Mouse (Mus musculus): ENCODE data around the gene Lrrc10. TPM values are rescaled to one million over a fixed set of nuclear protein-coding genes. Genes with fewer than 3 reads are reported as not detected.

Gene Lrrc10
- total RNA-seq, 2 experiments from 2014 or later = not detected

Other genes with a start within 250 kb of the Lrrc10 start
- not detected in 2 replicates for gene Myrfl, start 148.4 kb upstream of the Lrrc10 start, total RNA-seq (2015; ENCODE audit: low replicate concordance)
- not detected in 2 replicates for gene Myrfl, start 148.4 kb upstream of the Lrrc10 start, total RNA-seq (2017; ENCODE audit: low replicate concordance)
- 0.63 and 2.5 TPM in 2 replicates for gene Rab3ip, start 94.6 kb upstream of the Lrrc10 start, total RNA-seq (2015; ENCODE audit: low replicate concordance)
- 1.8 and 3.7 TPM in 2 replicates for gene Rab3ip, start 94.6 kb upstream of the Lrrc10 start, total RNA-seq (2017; ENCODE audit: low replicate concordance)
- gene Gm10271, start 72.7 kb upstream of the Lrrc10 start, total RNA-seq (2015; ENCODE audit: low replicate concordance) = not detected in 2 replicates
- gene Gm10271, start 72.7 kb upstream of the Lrrc10 start, total RNA-seq (2017; ENCODE audit: low replicate concordance) = not detected in 2 replicates
- not detected in 2 replicates for gene Best3, start 59.0 kb upstream of the Lrrc10 start, total RNA-seq (2015; ENCODE audit: low replicate concordance)
- not detected in 2 replicates for gene Best3, start 59.0 kb upstream of the Lrrc10 start, total RNA-seq (2017; ENCODE audit: low replicate concordance)
- 144 and 179 TPM in 2 replicates for gene Cct2, start 18.5 kb downstream of the Lrrc10 start, total RNA-seq (2015; ENCODE audit: low replicate concordance)
- 79.9 and 94.5 TPM in 2 replicates for gene Cct2, start 18.5 kb downstream of the Lrrc10 start, total RNA-seq (2017; ENCODE audit: low replicate concordance)
- gene Frs2, start 103.2 kb downstream of the Lrrc10 start, total RNA-seq (2015; ENCODE audit: low replicate concordance) = 23.4 and 34.3 TPM in 2 replicates
- 24.2 and 34.2 TPM in 2 replicates for gene Frs2, start 103.2 kb downstream of the Lrrc10 start, total RNA-seq (2017; ENCODE audit: low replicate concordance)
- 25.9 and 28.6 TPM in 2 replicates for gene Yeats4, start 179.2 kb downstream of the Lrrc10 start, total RNA-seq (2015; ENCODE audit: low replicate concordance)
- 25.0 and 51.6 TPM in 2 replicates for gene Yeats4, start 179.2 kb downstream of the Lrrc10 start, total RNA-seq (2017; ENCODE audit: low replicate concordance)
- gene 9530003J23Rik, start 193.4 kb downstream of the Lrrc10 start, total RNA-seq (2015; ENCODE audit: low replicate concordance) = not detected in 2 replicates
- 0.56 TPM in 1 of 2 replicates, not detected in the other for gene 9530003J23Rik, start 193.4 kb downstream of the Lrrc10 start, total RNA-seq (2017; ENCODE audit: low replicate concordance)
- gene Lyz2, start 237.0 kb downstream of the Lrrc10 start, total RNA-seq (2015; ENCODE audit: low replicate concordance) = 2,691 and 2,758 TPM in 2 replicates
- gene Lyz2, start 237.0 kb downstream of the Lrrc10 start, total RNA-seq (2017; ENCODE audit: low replicate concordance) = 1,711 and 2,049 TPM in 2 replicates
- 2.7 and 4.0 TPM in 2 replicates for gene Lyz1, start 247.5 kb downstream of the Lrrc10 start, total RNA-seq (2015; ENCODE audit: low replicate concordance)
- gene Lyz1, start 247.5 kb downstream of the Lrrc10 start, total RNA-seq (2017; ENCODE audit: low replicate concordance) = 1.1 TPM in 1 of 2 replicates, not detected in the other